Mouse (Mus musculus) heart, postnatal 36 days (tissue): Measurements from ENCODE around the gene Hs3st5. TPM values are rescaled to one million over a fixed set of nuclear protein-coding genes. Genes with fewer than 3 reads are reported as not detected.
"Not testable (repeated sequence)": the region's sequence is repeated elsewhere in the genome, so short reads cannot be mapped to it uniquely, and the experiment has no call there.

ENCODE experiments used
- DNase-seq, 2 experiments: peaks; one replicate each; pipeline ENCODE4 v3.0.0; 2021 to 2022
- intact Hi-C: fragments of 180-260 bp; cut with DNase I; formaldehyde crosslinking; loops from one replicate; pipeline ENCODE4 v1.15.1; 2025
- total RNA-seq, 2 experiments: library from RNA; stranded (reverse); gene quantifications; 2 replicates each; pipeline ENCODE4 v1.2.3; 2021

Hs3st5 gene
- total RNA-seq, 2 experiments from 2014 or later = 2.4 to 3.3 TPM

- intact Hi-C loops = no loop called here
- no peak for DNase-seq
These were observed 49.5 kb downstream of the Hs3st5 start for GRCm38 (mm10) chr10:36556128-36556527.

DNA sequence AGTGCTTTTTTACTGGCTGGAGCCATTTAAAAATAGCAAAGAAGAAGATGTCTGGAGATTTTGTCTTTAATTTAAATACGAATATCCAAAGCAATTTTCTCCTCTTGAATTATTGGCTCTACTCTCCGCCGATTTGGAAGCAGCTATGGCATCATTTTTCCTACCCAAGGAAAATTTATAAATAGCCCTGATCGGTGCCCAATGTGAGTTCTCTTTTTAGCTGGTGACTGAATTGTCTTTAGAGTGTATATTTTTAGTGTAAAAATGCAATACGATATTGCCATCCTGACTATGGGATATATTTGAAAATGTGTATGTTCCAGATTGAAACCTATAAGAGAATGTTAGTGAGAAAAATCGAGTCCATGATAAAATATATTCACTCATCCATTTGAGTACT, 51.1 kb downstream of the Hs3st5 start:
- DNase-seq = no peak
- intact Hi-C loops = no loop called here

GRCm38 (mm10) chr10:36558736-36559135, 52.1 kb downstream of the Hs3st5 start:
- intact Hi-C loops = no loop called here
- DNase-seq = no peak

GRCm38 (mm10) chr10:36567258-36567657, 60.6 kb downstream of the Hs3st5 start:
- intact Hi-C loops = no loop called here
- DNase-seq = no peak

DNA sequence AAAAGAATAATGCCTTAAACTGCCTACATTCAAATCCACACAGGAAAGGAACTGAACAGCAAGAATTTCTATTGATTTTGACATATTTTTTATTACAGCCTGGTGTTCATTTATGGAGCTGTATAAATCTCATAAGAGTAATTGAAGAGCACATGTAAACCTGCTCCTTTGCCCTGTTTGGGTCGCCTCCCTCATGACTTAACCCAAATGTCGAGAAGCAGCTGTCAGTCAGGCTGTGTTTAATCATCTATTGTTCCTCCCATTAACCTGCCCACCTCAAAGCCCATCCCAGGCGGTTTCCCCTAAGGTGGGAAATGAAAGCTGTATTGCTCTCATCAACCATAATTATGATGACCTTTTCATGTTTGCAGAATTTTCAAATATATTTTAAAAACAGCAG, 65.9 kb downstream of the Hs3st5 start:
- no peak for DNase-seq
- intact Hi-C loops = no loop called here

DNA sequence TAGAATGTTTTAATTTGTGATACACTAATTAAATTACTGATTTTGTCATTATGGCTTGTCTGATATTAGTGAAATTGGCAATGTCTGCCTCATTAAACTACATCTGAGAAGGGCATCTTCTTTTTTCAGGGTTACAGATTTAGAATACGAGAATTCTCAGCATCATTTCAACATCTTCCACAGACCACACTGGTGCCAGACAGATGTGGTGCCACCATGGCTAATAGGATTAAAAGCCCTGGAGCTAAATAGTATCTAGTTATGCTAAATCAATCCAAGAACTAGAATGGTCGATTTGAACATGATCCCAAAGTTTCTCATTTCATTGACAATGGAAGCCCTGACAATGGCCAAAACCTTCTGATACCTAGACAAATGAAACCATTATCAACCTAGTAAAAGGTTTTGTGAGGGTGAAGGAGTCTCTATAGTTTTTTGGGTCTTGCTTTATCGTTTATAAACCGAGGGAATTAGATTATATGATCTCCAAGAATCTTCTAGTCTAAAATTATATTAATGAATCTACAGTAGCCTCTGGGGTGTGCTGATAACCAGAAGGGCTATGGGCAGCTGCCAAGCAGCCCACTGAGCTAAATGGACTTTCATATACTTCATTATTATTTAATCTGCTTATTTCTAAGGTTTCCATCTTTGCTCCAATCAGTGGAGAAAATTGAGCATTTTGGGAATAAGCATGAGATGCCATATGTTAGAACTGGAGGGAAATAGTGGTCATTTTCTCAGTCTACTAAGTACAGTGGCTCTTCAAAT, 71.9 kb downstream of the Hs3st5 start:
- intact Hi-C loops = no loop called here
- no peak for DNase-seq

GRCm38 (mm10) chr10:36610400-36610799, 103.8 kb downstream of the Hs3st5 start:
- intact Hi-C loops = no loop called here
- no peak for DNase-seq

- intact Hi-C loops, DNase-seq: not testable (repeated sequence)
These were observed 104.8 kb downstream of the Hs3st5 start for GRCm38 (mm10) chr10:36611415-36611814.

DNA sequence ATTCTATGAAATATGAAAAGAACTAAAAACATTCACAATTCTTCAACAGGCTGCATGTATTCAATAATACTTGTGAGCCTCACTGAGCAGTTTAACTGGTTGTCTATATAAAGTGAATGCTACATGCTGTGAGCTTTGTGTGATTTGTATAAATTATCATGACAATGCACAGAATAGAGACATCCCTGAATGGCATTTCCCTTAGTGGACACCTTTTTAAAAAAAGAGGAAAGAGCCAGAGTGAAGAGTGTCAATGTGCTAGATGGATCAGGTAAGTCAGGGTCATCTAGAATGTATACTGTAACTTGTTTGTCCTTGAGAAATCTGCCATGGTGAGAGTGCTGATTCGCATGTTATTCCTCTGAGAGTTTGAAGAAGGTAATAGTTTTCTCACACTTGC, 116.4 kb downstream of the Hs3st5 start:
- intact Hi-C loops = no loop called here

DNA sequence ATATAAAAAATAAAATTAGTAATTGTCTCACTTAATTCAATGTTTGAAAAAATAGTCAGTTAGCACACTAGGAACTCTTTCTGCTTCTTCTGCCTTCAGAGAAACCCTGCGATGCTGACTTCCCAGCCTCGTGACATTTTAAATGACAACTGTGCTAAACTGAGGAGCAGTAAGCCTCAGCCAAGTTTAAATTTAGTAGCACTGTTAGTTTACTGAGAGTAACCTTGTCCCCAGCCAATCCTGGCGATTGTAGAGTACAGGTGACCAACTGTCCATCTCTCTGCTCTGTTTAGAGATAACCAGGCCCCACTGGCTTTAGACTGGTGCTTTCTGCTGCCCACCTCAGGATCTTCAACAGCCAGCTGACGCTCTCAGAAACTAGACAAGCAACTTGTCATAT, 121.3 kb downstream of the Hs3st5 start:
- intact Hi-C loops = loop anchor here (5.0 kb wide), 1 partner anchor 46 kb away; no protein-coding TSS in a partner anchor
- DNase-seq = peak; percentile 4 to 22

More for the DNA sequence above, 116.4 kb downstream of the Hs3st5 start:
- no peak for DNase-seq

DNA sequence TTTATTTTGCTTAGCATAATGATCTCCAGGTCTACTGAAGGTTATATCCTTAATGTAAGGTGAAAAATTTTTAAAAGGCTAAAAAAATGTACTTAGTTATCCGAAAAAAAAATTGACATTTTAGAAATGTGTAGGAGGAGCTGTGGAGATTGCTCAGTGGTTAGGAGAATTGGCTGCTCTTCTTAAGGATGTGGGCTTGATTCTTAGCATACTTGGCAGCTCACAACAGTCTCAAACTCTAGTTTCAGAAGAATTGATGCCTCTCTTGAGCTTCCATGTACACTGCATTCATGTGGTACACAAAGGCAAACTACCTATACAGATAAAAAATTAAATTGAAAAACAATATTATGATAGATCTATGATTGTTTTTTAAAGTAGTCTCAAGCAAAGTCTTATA, 125.1 kb downstream of the Hs3st5 start:
- intact Hi-C loops = no loop called here
- no peak for DNase-seq

DNA sequence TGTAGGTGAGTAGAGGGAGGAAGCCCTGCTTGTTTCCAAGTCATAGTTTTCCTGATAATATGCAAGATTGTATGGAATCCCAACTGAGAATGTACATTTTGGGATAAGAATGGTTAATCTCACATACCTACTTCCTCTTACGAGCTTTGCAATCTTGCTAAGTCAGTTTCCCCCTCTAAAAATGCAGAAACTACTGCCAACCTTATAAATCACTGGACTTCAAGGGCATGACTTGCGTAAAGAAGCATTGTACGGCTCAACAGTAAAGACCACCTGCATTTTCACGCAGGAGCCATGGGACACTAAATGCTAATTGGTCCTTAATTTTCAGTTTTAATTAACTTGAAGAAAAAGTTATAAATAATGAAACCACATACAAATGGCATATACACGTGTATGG, 144.0 kb downstream of the Hs3st5 start:
- no peak for DNase-seq
- intact Hi-C loops = no loop called here

- intact Hi-C loops = no loop called here
- DNase-seq = no peak
These were observed 207.4 kb downstream of the Hs3st5 start for GRCm38 (mm10) chr10:36713974-36714373.

GRCm38 (mm10) chr10:36726239-36726638, 219.6 kb downstream of the Hs3st5 start:
- intact Hi-C loops = no loop called here
- DNase-seq = no peak

DNA sequence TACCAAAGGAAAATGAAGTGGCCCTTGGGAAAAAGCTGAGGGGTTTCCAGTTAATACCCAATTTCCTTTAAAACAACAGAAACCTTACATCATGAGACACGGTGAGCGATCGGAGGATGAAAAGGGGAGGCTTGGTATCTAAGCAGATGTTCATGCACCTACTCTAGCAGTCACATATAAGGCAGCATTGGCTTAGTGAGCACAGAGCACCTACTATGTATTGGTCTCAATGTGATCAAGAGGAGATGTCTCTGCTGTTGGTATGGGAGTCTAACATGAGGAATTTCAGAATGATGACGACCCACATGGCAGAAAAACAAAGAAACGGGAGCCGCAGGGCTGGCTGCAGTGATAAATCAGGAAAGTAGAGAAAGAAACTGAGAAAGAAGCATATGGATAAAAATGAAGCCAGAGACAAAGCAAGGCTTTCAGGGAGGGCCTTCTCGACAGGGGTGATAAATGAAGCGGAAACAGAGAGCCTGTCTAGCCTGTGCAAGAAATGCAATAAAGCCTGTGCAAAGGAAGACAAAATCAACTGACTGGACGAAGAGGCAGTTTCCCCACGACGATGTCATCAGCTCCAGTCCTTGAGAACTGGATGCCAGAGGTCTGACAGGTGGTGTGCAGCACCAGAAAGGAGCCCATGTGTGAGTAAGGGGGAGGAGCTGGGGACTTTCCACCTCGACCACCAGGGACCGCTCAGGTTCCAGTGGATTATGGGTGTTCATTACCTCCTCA, 222.9 kb downstream of the Hs3st5 start:
- no peak for DNase-seq
- intact Hi-C loops = no loop called here

- intact Hi-C loops = no loop called here
- DNase-seq = no peak
These were observed 232.8 kb downstream of the Hs3st5 start for GRCm38 (mm10) chr10:36739375-36739774.

- no peak for DNase-seq
- intact Hi-C loops = no loop called here
These were observed 243.4 kb downstream of the Hs3st5 start for GRCm38 (mm10) chr10:36750021-36750420.

GRCm38 (mm10) chr10:36754471-36754870, 247.9 kb downstream of the Hs3st5 start:
- intact Hi-C loops = no loop called here
- DNase-seq = no peak

DNA sequence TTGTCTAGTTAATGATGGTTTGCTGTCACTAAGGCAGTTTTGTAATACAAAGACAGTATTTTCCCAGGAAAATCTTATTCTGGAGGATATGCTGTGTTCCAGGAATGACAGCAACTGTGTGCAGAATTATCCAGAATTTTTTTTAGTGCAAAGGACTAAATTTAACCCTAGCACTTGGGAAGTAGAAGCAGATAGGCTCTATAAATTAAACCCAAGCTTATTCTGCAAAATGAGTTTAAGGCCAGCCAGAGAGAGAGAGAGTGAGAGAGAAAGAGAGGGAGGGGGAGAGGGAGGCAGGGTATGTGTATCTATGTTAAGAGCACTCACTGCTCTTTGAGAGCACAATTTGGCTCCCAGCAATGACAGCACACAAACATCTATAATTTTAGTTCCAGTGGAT, 267.0 kb downstream of the Hs3st5 start:
- intact Hi-C loops = loop anchor here (5.0 kb wide), 1 partner anchor 226 kb away; no protein-coding TSS in a partner anchor
- DNase-seq = no peak

DNA sequence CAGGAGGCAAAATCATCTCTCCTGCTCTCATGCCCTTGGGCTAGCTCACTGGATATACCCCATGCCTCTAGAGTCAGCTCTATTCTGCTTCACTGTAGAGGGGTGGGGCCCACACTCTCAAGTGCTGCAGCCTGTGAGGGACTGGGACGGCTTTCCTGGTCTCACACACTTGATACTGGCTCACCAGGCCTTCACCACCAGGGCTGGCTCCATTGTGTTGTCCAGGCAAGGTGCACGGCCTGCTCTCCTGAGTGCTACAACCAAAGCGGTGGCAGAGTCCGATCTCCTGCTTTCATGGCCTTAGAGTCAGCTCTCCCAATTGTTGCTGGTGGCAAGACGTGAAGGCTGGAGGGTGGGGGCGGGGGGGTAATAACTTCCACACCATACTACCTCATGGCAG, 268.3 kb downstream of the Hs3st5 start:
- intact Hi-C loops = loop anchor here (5.0 kb wide), 1 partner anchor 228 kb away; no protein-coding TSS in a partner anchor
- no peak for DNase-seq

DNA sequence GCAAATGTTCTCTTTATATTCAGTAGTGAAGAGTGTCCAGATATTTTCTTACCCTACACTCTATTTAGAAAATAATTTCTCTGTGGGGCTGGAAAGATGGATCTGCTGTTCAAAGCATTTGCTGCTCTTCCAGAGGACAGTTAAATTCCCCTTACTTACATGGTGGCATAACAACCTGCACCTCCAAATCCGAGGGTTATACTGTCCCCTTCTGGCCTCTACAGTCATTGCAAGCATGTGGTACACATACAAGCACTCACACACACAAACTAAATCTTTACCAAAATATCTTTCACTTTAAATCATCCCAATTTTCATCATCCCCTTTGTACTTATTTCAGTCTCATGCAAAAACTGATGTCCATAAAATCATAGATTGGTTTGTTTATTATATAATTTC, 275.0 kb downstream of the Hs3st5 start:
- no peak for DNase-seq
- intact Hi-C loops = no loop called here

DNA sequence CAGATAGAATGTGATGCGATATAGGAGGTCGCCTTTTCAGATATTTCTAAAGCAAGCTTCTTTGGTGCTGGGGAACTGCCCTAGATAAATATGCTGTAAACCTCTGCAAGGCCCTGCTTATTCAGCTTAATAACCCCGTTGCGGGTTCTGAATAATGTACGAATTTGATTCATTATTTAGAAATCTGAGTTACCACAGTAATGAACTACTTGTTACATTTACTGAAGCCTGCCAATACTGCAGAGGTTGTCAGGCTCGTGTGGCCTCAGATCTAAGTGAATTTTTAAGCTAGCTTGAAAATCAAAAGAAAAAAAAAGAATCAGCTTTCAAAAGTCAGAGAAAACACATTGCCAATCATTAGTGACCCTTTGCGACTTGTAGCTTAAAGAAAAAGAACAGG, 280.4 kb downstream of the Hs3st5 start:
- no peak for DNase-seq
- intact Hi-C loops = no loop called here
